Mouse (Mus musculus): ENCODE data around the gene 4930522H14Rik. TPM values are rescaled to one million over a fixed set of nuclear protein-coding genes. Genes with fewer than 3 reads are reported as not detected.

The 4930522H14Rik gene
- total and polyA plus RNA-seq, 3 experiments, result not detected

DNA sequence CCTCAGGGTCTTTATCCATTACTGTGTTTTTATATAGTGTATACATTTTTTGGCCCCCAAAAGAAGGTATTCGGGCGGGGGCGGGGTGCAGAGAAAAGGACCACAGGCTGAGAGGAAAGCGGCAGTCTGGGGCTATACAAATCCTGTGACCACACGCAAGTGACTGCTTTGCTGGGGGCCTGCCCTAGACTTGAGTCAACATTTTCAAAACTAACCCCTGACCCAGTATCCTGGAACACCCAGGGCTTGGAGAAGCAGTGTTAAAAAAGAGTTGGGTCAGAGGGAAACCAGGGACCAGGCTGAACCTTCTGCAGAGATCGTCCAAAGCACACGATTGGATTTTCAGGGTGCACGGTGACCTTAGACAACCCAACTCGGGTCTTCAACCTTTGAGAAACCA is 43.7 kb upstream of the 4930522H14Rik start:
- Histone ChIP-seq H3K9ac (ENCODE audit: control insufficient read depth, low read depth, low read length, poor library complexity, severe bottlenecking) (no peak overlapping the region), H3K4me1 (ENCODE audit: control insufficient read depth in 1 of 2, insufficient read depth in 2 of 2, low read length in 2 of 2) (no peaks in the 10 kb centered on the region), H3K4me3 (ENCODE audit: control insufficient read depth in 1 of 2, insufficient read depth in 1 of 2, low read depth in 2 of 2, low read length in 2 of 2) (no peak overlapping the region), H3K27ac (ENCODE audit: control insufficient read depth, low read depth, low read length) (no peak overlapping the region), H3K27me3 (ENCODE audit: control insufficient read depth in 1 of 2, insufficient read depth in 2 of 2, low read length in 2 of 2) (peaks cover 6 to 7% of the 10 kb centered on the region in 2 experiments), H3K9me3 (replicated peaks; ENCODE audit: insufficient read depth, low read length) (no peaks in the 10 kb centered on the region), H3K36me3 (ENCODE audit: control insufficient read depth in 1 of 2, insufficient read depth in 2 of 2, low read length in 2 of 2) (no peaks in the 10 kb centered on the region), H3K79me2 (ENCODE audit: control insufficient read depth, insufficient read depth, low read length, poor library complexity) (no peaks in the 10 kb centered on the region)
- DNase-seq (ENCODE audit: low read depth, low spot score), result no peak
- TF ChIP-seq USF1 (IDR thresholded peaks at IDR 0.05; ENCODE audit: low read depth, low read length) (no peak), MAX (IDR thresholded peaks at IDR 0.05; ENCODE audit: low read length) (no peak), JUND (IDR thresholded peaks at IDR 0.05; ENCODE audit: low read depth, low read length) (no peak), CHD2 (IDR thresholded peaks at IDR 0.05; ENCODE audit: low read length) (no peak), MXI1 (IDR thresholded peaks at IDR 0.05; ENCODE audit: low read depth, low read length) (no peak), MYC (IDR thresholded peaks at IDR 0.05; ENCODE audit: low read depth, low read length) (no peak)

DNA sequence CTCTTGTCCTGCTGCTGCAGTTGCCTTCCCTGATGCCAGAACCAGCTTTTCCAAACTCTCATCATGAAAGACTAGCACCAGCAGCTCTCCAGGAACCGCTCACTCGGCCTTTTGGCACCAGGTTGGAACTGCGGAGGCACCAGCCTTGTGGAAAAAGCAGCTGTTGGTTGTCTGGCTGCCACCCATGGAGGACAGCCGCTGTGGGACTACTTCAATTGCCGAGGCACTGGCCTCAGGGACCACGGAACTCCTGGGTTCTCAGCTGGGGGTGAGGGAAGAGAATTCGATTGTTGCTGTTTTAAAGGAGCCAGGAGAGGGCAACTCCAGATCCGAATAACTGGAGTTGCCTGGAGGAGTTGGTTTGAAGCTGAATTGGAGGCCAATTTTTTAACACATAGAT is 43.2 kb upstream of the 4930522H14Rik start:
- Histone ChIP-seq H3K27me3 (ENCODE audit: control insufficient read depth in 1 of 2, insufficient read depth in 2 of 2, low read length in 2 of 2) (peaks cover 5 to 6% of the 10 kb centered on the region in 2 experiments), H3K4me1 (ENCODE audit: control insufficient read depth in 1 of 2, insufficient read depth in 2 of 2, low read length in 2 of 2) (no peaks in the 10 kb centered on the region), H3K4me3 (ENCODE audit: control insufficient read depth in 1 of 2, insufficient read depth in 1 of 2, low read depth in 2 of 2, low read length in 2 of 2) (no peak overlapping the region), H3K9ac (ENCODE audit: control insufficient read depth, low read depth, low read length, poor library complexity, severe bottlenecking) (no peak overlapping the region), H3K36me3 (ENCODE audit: control insufficient read depth in 1 of 2, insufficient read depth in 2 of 2, low read length in 2 of 2) (no peaks in the 10 kb centered on the region), H3K79me2 (ENCODE audit: control insufficient read depth, insufficient read depth, low read length, poor library complexity) (no peaks in the 10 kb centered on the region), H3K27ac (ENCODE audit: control insufficient read depth, low read depth, low read length) (no peak overlapping the region), H3K9me3 (replicated peaks; ENCODE audit: insufficient read depth, low read length) (no peaks in the 10 kb centered on the region)
- DNase-seq (ENCODE audit: low read depth, low spot score), result no peak
- no peak for TF ChIP-seq MXI1 (IDR thresholded peaks at IDR 0.05; ENCODE audit: low read depth, low read length)
- TF ChIP-seq MAFK (IDR thresholded peaks at IDR 0.05; ENCODE audit: borderline replicate concordance, low read depth, low read length), result no peak
- no peak for TF ChIP-seq NELFE (IDR thresholded peaks at IDR 0.05; ENCODE audit: low read depth, low read length)
- TF ChIP-seq POLR2AphosphoS2 (IDR thresholded peaks at IDR 0.05; ENCODE audit: low read length), result no peak
- no peak for TF ChIP-seq HCFC1 (IDR thresholded peaks at IDR 0.05; ENCODE audit: low read depth, low read length)
- no peak for TF ChIP-seq ZNF384 (IDR thresholded peaks at IDR 0.05; ENCODE audit: low read depth, low read length)
- TF ChIP-seq TAL1 (IDR thresholded peaks at IDR 0.05; ENCODE audit: low read length), result no peak
- TF ChIP-seq MEF2A (IDR thresholded peaks at IDR 0.05; ENCODE audit: extremely low read depth, insufficient replicate concordance, low read depth, low read length, poor library complexity, severe bottlenecking), result no peak
- TF ChIP-seq KAT2A (conservative IDR thresholded peaks at IDR 0.05; ENCODE audit: low read depth, low read length), result no peak
- TF ChIP-seq MYB (IDR thresholded peaks at IDR 0.05; ENCODE audit: low read depth, low read length), result no peak
- TF ChIP-seq CHD2 (IDR thresholded peaks at IDR 0.05; ENCODE audit: low read length), result no peak
- TF ChIP-seq NRF1 (IDR thresholded peaks at IDR 0.05; ENCODE audit: insufficient read depth, low read depth, low read length, poor library complexity, severe bottlenecking), result no peak
- no peak for TF ChIP-seq ELF1 (IDR thresholded peaks at IDR 0.05; ENCODE audit: low read depth, low read length)
- TF ChIP-seq USF2 (IDR thresholded peaks at IDR 0.05; ENCODE audit: borderline replicate concordance in 1 of 2, insufficient read depth in 1 of 2, low read depth in 1 of 2, low read length in 2 of 2), result no peak
